Mouse (Mus musculus) left cerebral cortex, adult 8-10 months (tissue): ENCODE data around the gene Hydin. TPM values are rescaled to one million over a fixed set of nuclear protein-coding genes. Genes with fewer than 3 reads are reported as not detected.
"Not testable (repeated sequence)": the region's sequence is repeated elsewhere in the genome, so short reads cannot be mapped to it uniquely, and the experiment has no call there.

Experiments
- DNase-seq, 2 experiments: peaks; one replicate each; pipeline ENCODE4 v3.0.0; 2022; ENCODE audit warnings: low spot score in 2 of 2
- total RNA-seq, 4 experiments: library from RNA; stranded (reverse); gene quantifications; 2 replicates each; pipeline ENCODE4 v1.2.4; 2022

Gene Hydin
- total RNA-seq = under 1 TPM; 0.54 to 0.80 (median 0.70) TPM

GRCm38 (mm10) chr8:110266741-110267140 lies at the start of gene Hydin:
Hydin (plus strand) TSS chr8:110266977.
- DNase-seq = peak; percentile 72 to 79

- peak in 1 of 2 experiments; percentile 11 for DNase-seq
Observed at GRCm38 (mm10) chr8:110217198-110217597, 49.6 kb upstream of the Hydin start.

GRCm38 (mm10) chr8:110217681-110218131 lies 49.1 kb upstream of the Hydin start:
- peak; percentile 96 to 100 for DNase-seq

- no peak for DNase-seq
Observed at GRCm38 (mm10) chr8:110218511-110218910, 48.3 kb upstream of the Hydin start.

- no peak for DNase-seq
Observed at GRCm38 (mm10) chr8:110220936-110221335, 45.8 kb upstream of the Hydin start.

GRCm38 (mm10) chr8:110230803-110231202 lies 36.0 kb upstream of the Hydin start:
- no peak for DNase-seq

- no peak for DNase-seq
Observed at GRCm38 (mm10) chr8:110242278-110243177, 24.2 kb upstream of the Hydin start.

- no peak for DNase-seq
Observed at GRCm38 (mm10) chr8:110244566-110244965, 22.2 kb upstream of the Hydin start.

GRCm38 (mm10) chr8:110247238-110247637 lies 19.5 kb upstream of the Hydin start:
- no peak for DNase-seq

GRCm38 (mm10) chr8:110253986-110254385 lies 12.8 kb upstream of the Hydin start:
- DNase-seq = no peak

- DNase-seq = no peak
Observed at GRCm38 (mm10) chr8:110265796-110266305, 926 bp upstream of the Hydin start.

- DNase-seq = no peak
Observed at GRCm38 (mm10) chr8:110267268-110267667, 491 bp downstream of the Hydin start.

- no peak for DNase-seq
Observed at GRCm38 (mm10) chr8:110270659-110271058, 3.9 kb downstream of the Hydin start.

GRCm38 (mm10) chr8:110273394-110273793 lies 6.6 kb downstream of the Hydin start:
- DNase-seq = no peak

- DNase-seq = no peak
Observed at GRCm38 (mm10) chr8:110275465-110276258, 8.9 kb downstream of the Hydin start.

GRCm38 (mm10) chr8:110276259-110276560 lies 9.4 kb downstream of the Hydin start:
- DNase-seq = no peak

GRCm38 (mm10) chr8:110312715-110313114 lies 45.9 kb downstream of the Hydin start:
- no peak for DNase-seq

- no peak for DNase-seq
Observed at GRCm38 (mm10) chr8:110315826-110316225, 49.0 kb downstream of the Hydin start.

GRCm38 (mm10) chr8:110319586-110319985 lies 52.8 kb downstream of the Hydin start:
- DNase-seq = no peak

GRCm38 (mm10) chr8:110321446-110321845 lies 54.7 kb downstream of the Hydin start:
- no peak for DNase-seq

GRCm38 (mm10) chr8:110323981-110324574 lies 57.3 kb downstream of the Hydin start:
- DNase-seq = no peak

GRCm38 (mm10) chr8:110327120-110327519 lies 60.3 kb downstream of the Hydin start:
- DNase-seq = not testable (repeated sequence)
